Mouse (Mus musculus) liver, adult 2 months (tissue): Measurements from ENCODE around the gene Mcpt8.

Source experiments
- CTCF ChIP-seq: fragments of 200-500 bp; IDR thresholded peaks from 2 replicates; pipeline ENCODE4 v1.5.1; 2011; ENCODE audit warnings: low read depth, low read length, control low read depth
- POLR2A ChIP-seq: fragments of 200-500 bp; IDR thresholded peaks from 2 replicates; pipeline ENCODE4 v1.6.1; 2011; ENCODE audit warnings: low read length, control low read depth; ENCODE audit not compliant: insufficient read depth; ENCODE audit errors: extremely low read depth

GRCm38 (mm10) chr14:56082016-56082415, 3.1 kb downstream of the Mcpt8 start:
- TF ChIP-seq CTCF = no peak
- TF ChIP-seq POLR2A = no peak
